Mouse (Mus musculus): ENCODE measurements at regions not wholly inside any gene's neighbourhood (a gene's known extent, or its start where the extent isn't known, plus 50 kb on each side); places are given as distances from the start of the nearest gene placed in this dataset.

DNA sequence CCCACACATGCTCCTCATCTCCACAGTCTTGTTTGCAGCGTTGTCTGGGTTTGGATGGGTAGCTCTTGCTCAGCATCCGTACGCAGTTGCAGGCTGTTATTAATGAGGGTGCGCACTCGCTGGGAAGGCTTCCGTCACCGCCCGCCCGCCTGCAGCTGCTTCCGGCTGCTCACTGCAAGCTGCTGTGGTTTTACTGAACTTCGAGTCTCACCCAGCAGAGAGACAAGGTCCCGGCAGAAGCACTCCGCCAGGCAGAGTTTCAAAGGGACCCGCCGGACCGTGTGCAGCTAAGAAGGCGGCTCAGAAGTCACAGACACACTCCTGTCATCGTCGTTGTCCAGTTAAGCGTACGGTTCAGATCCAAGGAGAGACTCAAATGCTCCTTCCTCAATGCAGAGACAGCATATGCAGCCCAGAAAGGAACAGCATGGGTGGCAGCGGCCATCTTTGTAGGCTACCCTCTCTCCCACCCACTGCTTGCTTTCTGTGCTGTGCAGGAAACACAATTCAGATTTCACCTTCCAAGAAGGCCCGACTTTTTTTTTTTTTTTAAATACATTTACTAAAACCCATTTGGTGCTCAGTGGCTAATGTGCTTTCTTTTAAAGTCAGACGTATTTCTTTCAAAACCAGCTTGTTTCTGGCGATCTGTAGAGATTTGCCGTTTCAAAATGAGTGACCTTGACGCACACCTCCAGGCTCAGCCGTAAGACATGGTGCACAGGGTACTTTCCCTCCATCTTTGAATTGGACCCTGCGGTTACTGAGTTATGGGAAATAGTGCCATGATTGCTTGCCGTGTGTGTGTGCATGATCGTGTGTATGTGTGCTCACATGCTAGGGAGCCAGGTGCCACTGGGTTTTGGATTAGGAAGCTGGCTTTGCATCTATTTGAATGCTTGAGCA, 169.2 kb upstream of the Map3k1 start:
- TF ChIP-seq GATA1 (IDR thresholded peaks at IDR 0.05; ENCODE audit: borderline replicate concordance, low read length) (no peak), CTCF (IDR thresholded peaks at IDR 0.05; ENCODE audit: low read depth, low read length) (no peak), POLR2AphosphoS5 (IDR thresholded peaks at IDR 0.05; ENCODE audit: insufficient replicate concordance, low read depth, low read length) (no peak)

Measured in G1E (cell line).